Mouse (Mus musculus) C2C12 (cell line): ENCODE results near the gene Antxr1.

Experiments used
- CEBPB ChIP-seq: IDR thresholded peaks from one replicate; pipeline ENCODE4 v1.6.1; 2011; ENCODE audit warnings: low read depth, mild to moderate bottlenecking, control low read depth, moderate library complexity
- CTCF ChIP-seq: IDR thresholded peaks from one replicate; pipeline ENCODE4 v1.5.1; 2011; ENCODE audit not compliant: control insufficient read depth, insufficient read depth, insufficient read length
- FOSL1 ChIP-seq: IDR thresholded peaks from one replicate; pipeline ENCODE4 v1.8.0; 2011; ENCODE audit warnings: mild to moderate bottlenecking, low read length; ENCODE audit not compliant: poor library complexity, insufficient read depth, severe bottlenecking
- MAX ChIP-seq: IDR thresholded peaks from one replicate; pipeline ENCODE4 v1.6.1; 2011; ENCODE audit warnings: mild to moderate bottlenecking, control low read depth
- MYOD1 ChIP-seq: IDR thresholded peaks from one replicate; pipeline ENCODE4 v1.6.1; 2011; ENCODE audit warnings: low read depth; ENCODE audit not compliant: control insufficient read depth, insufficient read length
- MYOG ChIP-seq: IDR thresholded peaks from one replicate; pipeline ENCODE4 v1.6.1; 2011; ENCODE audit not compliant: control insufficient read depth, insufficient read length; ENCODE audit errors: extremely low read depth
- USF1 ChIP-seq: IDR thresholded peaks from one replicate; pipeline ENCODE4 v1.6.1; 2011; ENCODE audit warnings: low read depth, mild to moderate bottlenecking, control low read depth, moderate library complexity

DNA sequence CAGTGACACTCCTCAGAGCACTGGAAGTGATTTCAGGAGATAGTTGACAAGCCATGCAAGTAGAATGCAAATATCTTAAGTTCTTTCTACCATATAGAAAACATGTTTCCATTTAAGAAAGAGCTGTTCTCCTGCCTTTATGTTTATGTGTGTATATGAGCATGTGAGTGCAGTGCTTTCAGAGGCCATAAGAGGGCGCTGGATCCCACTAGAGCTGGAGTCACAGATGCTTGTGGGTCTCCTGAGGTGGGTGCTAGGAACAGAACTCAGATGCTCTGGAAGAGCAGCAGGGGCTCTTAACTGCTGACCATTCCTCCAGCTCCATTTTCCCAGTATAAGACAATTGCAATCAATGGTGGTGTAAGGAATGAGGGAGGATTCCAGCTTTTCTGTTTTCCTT, 204.5 kb downstream of the Antxr1 start:
- TF ChIP-seq CTCF = no peak
- TF ChIP-seq MYOG = no peak
- no peak for TF ChIP-seq USF1
- TF ChIP-seq MAX = no peak
- no peak for TF ChIP-seq CEBPB
- TF ChIP-seq FOSL1 = no peak
- no peak for TF ChIP-seq MYOD1
